Mouse (Mus musculus) embryo, embryonic 9.5 days (tissue): ENCODE results near the gene AC140267.1.

ENCODE experiments used
- DNase-seq: peaks from one replicate; pipeline ENCODE4 v3.0.0-alpha.2; 2017; ENCODE audit errors: extremely low spot score

Gene AC140267.1

DNA sequence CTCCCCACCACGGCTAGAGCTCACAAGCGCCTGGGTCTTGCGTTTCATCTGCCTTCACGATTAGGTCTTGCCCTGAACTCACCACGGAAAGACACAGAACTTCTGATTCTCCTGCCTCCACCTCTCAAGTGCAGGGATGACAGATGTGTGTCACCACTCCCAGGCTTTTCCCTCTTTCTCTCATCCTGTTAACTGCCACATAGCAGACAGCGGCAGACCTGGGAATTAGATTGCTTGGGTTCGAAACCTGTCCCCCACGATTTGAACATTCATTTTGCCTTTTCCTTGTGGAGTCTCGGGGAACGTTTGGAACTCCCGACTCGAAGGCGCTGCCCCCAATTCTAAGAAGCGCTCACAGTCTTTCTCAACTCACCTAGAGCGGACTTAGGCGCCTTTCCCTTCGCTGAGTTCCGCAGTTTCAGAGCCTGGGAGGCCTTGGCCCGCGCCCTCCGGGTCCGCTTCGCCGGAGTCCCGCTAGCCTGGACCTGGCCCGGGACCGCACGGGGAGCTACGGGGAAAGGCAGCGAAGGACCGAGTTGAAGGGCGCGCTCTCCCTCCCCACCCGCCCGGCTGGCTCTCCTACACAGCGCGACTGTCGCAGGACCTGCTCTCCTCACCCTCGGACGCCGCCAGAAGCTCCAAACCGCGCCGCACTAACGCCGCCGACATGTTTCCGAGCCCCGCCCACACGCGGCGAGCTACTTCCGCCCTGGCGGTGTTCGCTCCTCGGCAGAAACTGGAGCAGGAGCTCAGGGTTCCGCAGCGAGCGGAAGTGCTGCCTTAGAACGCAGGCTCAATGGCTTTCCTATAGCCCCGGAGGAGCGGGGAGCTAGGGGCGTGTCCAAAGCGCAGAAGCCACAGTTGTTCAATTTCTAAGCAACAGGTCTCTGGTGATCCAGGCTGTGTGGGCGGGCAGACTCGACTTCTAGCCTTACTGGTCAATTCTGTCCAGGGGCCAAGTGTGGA, 28.3 kb downstream of the AC140267.1 start, which contains the start of gene Rps19bp1:
TSS of gene Rps19bp1 (minus strand) at position 706 of the 966 bp plus-strand sequence.
- DNase-seq = peak; percentile 93

DNA sequence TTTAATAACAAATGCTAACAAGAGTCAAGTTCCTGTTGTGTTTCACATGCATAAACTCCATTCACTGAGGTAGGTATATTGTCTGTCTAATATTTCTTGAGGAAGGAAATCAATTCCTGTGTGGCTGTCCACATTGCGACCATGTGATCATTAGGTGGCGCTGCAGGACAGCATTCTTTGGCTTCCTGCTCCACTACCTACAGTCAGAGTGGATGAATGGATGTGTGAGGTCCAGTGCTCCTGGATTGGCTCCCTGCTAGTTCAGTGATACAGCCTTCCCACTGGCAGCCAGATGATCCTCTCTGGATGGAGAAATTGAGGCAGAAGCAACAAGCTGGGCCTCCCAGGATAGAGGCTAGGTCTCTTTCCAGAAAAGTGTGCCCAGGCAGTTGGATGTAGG, 30.6 kb downstream of the AC140267.1 start:
- peak; percentile 66 for DNase-seq

DNA sequence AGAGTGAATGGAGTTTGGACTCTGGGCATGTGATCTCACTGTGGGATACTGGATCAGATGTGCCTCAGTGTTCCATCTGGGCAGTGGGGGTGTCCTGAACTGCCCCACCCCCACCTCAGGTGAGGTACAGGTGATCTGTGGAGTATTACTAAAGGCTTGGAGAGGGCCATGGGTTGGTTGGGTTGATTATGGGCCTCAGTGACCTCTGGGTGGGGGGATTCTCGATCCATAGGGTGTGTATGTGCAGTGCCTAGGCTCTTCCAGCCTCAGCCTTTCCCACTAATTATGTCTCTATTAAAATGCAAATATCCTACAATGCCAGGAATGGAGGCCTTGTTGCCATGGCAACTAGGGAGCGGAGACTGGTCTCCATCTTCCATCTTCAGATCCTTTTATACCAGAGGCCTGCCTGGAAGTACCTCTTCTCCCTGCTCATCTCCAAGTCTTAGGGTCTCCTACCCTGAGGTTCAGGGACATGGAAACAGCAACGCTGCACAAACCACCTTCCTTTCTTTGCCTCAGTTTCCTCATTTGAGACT, 36.3 kb downstream of the AC140267.1 start:
- no peak for DNase-seq

DNA sequence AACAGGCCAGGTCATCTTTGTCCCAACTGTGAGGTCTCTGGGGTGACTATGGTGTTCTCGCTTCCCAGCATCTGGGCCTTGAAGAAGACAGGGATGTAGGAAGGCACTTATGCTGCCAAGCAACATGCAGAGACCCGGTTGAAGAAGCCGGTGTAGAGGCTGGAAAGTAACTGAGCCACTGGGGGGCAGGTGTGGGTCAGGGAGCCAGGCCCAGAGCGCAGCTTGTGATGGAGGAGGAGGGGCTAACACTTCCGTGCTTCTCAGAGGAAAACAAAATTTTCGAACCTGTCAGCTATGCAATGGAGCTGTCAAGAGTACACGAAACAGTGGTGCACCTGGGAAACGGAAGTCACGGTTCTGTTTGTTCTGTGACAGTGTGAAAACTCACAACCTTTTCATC, 41.5 kb downstream of the AC140267.1 start:
- DNase-seq = no peak

DNA sequence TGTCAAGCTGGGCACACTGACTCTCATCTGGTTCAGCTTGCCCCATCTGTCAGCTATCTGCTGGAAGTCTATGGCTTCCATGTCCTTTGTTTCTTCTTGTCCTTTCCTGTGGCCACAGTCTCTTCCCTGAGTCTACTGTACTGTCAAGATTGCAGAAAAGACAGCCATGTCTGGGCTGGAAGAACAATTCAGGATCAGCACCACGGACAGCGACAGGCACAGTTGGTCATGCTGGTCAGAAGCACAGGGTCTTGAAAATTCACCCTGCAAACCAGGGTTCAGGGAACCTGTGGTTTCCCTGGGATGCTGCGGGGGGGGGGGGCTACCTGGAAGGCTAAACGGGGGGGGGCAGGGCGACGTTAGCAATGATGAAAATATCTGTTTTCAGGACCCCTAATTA, 42.0 kb downstream of the AC140267.1 start:
- peak; percentile 72 for DNase-seq

DNA sequence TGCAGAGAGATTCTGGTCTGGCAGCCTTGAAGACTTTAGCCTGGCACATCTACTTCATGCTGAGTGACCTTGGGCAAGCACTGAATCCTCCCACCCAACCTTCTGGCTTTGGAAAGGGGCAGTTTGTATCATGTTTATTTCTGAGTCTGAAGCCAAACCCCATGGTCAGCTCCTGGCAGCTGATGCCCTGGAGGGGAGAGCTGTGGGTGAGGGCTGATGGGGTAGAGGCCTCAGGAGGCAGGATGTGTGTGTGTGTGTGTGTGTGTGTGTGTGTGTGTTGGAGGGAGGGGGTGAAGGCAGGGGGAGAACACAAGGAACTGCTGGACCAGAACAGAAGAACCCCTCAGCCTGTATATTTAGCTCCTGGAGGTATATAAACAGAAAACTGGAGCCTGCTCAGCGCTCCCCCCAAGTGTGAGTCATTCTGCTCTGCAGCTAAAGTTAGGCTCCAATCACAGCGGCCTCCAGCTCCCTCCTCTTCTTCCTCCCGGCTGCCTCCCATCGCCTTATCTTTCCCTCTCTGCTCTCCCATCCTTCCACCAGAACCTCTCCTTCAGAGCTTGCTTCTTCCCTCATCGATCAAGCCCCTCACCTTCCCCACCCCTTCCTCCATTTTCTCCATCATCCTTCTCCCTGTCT, 42.6 kb downstream of the AC140267.1 start:
- no peak for DNase-seq

DNA sequence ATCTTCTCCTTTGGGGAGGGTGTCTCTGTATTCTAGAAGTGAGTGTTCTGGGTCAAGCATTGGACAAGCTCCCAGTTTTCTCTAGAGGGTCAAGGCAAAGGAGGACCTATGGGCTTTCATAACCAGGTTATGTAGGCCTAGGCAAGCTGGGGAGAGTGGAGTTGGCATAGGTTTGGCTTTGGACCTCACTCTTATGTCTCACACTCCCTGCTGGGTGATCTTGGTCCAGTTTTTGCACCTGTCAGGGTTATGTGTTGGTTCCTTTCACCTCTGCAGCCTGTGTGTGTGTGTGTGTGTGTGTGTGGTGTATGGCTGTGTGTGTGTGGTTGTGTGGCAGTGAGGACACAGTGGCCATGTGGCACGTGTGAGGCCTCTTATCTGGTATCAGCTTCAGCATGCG, 43.4 kb downstream of the AC140267.1 start:
- no peak for DNase-seq

GRCm38 (mm10) chr15:80280646-80281045, 45.0 kb downstream of the AC140267.1 start:
- peak; percentile 40 for DNase-seq
